Mouse (Mus musculus): ENCODE measurements around the gene Vps41.

DNA sequence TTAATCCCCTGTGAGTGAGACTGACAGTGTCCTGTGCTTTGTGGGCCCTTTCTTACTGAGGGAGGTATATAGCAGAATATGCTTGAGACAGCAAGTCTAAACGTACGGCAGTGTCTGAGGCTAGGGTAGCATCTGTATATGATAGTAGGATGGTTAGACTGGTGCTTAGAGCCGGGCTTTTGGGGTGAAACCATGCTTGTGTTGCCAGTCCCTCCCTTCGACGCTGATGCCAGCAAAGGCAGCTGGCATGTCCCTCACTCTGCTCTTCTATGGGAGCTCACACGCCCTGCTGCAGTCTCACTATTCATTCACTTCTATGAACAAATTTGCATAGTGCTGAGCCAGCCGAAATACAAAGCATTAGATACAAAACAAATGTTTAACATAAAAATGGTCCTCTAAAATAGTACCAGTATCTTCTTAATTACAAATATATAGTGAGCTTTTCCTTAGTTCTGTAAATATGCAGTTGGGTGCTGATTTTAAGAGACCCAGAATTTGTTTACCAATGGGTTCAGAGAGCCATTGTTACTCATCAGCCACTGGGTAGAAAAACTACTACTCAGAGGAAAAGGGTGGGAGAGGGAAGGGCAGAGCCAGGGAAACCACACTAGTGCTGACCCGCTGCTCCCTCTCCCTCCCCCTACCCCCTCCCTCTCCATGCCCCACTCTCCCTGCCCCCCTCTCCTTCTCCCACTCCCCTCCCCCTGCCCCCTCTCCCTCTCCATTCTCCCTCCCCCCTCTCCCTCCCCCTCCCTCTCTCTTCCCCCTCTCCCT is 139.1 kb downstream of the Vps41 start:
- TF ChIP-seq CTCF (IDR thresholded peaks at IDR 0.05) = no peak
- no peak for TF ChIP-seq EP300 (IDR thresholded peaks at IDR 0.05)

Measured in lung, postnatal 0 days (tissue).